Mouse (Mus musculus) spleen, postnatal 36 days (tissue): Measurements from ENCODE around the gene Nit1.

Experiments used
- DNase-seq, 2 experiments: peaks; one replicate each; pipeline ENCODE4 v3.0.0; 2022; ENCODE audit warnings: low spot score in 2 of 2, mixed read lengths in 1 of 2

Gene Nit1

GRCm38 (mm10) chr1:171345225-171346094 is at the start of gene Nit1, which contains the start of gene Pfdn2:
Nit1 (minus strand) TSS chr1:171345646.
Pfdn2 (plus strand) TSS chr1:171345670.
- peak; percentile 88 to 89 for DNase-seq

GRCm38 (mm10) chr1:171390101-171390500 is 44.7 kb upstream of the Nit1 start:
- peak; percentile 91 to 92 for DNase-seq

GRCm38 (mm10) chr1:171388376-171389102 is 43.1 kb upstream of the Nit1 start, which contains the start of gene Arhgap30:
Arhgap30 (plus strand) TSS chr1:171388954.
- peak; percentile 96 to 97 for DNase-seq

GRCm38 (mm10) chr1:171387099-171387498 is 41.7 kb upstream of the Nit1 start:
- peak in 1 of 2 experiments; percentile 50 for DNase-seq

GRCm38 (mm10) chr1:171385171-171385570 is 39.7 kb upstream of the Nit1 start:
- DNase-seq: peak in 1 of 2 experiments; percentile 38

GRCm38 (mm10) chr1:171384361-171384760 is 38.9 kb upstream of the Nit1 start:
- DNase-seq: no peak

GRCm38 (mm10) chr1:171382096-171382620 is 36.7 kb upstream of the Nit1 start:
- DNase-seq: no peak

- DNase-seq: peak; percentile 77 to 80
These were observed 34.6 kb upstream of the Nit1 start for GRCm38 (mm10) chr1:171379935-171380599.

- DNase-seq: no peak
These were observed 32.9 kb upstream of the Nit1 start for GRCm38 (mm10) chr1:171378298-171378697.

GRCm38 (mm10) chr1:171375646-171376097 is 30.2 kb upstream of the Nit1 start:
- DNase-seq: no peak

- no peak for DNase-seq
These were observed 28.5 kb upstream of the Nit1 start for GRCm38 (mm10) chr1:171373946-171374345.

- DNase-seq: no peak
These were observed 27.4 kb upstream of the Nit1 start for GRCm38 (mm10) chr1:171372880-171373279.

GRCm38 (mm10) chr1:171369845-171370556 is 24.6 kb upstream of the Nit1 start, which contains the start of gene Nectin4:
Nectin4 (plus strand) TSS chr1:171370099.
- no peak for DNase-seq

- no peak for DNase-seq
These were observed 20.5 kb upstream of the Nit1 start for GRCm38 (mm10) chr1:171365934-171366333.

GRCm38 (mm10) chr1:171361106-171362103 is 16.0 kb upstream of the Nit1 start:
- peak; percentile 72 to 82 for DNase-seq

- DNase-seq: peak; percentile 88 to 93
These were observed 15.2 kb upstream of the Nit1 start, which contains the start of gene Klhdc9 for GRCm38 (mm10) chr1:171360656-171361055. Klhdc9 (minus strand) TSS chr1:171360798.

GRCm38 (mm10) chr1:171360253-171360652 is 14.8 kb upstream of the Nit1 start:
- no peak for DNase-seq

- peak; percentile 46 to 51 for DNase-seq
These were observed 13.0 kb upstream of the Nit1 start for GRCm38 (mm10) chr1:171358421-171358820.

- DNase-seq: no peak
These were observed 11.4 kb upstream of the Nit1 start for GRCm38 (mm10) chr1:171356814-171357213.
